Mouse (Mus musculus): ENCODE measurements at regions not wholly inside any gene's neighbourhood (a gene's known extent, or its start where the extent isn't known, plus 50 kb on each side); places are given as distances from the start of the nearest gene placed in this dataset.
"Not testable (repeated sequence)": the region's sequence is repeated elsewhere in the genome, so short reads cannot be mapped to it uniquely, and the experiment has no call there.

GRCm38 (mm10) chr8:126081279-126081678, 86.3 kb downstream of the Kcnk1 start:
- Histone ChIP-seq H3K4me1 (replicated peaks) (peaks cover 5% of the 10 kb centered on the region; the same call in 1 of the 2 replicates), H3K9me3 (no peaks in the 10 kb centered on the region), H3K27me3 (no peaks in the 10 kb centered on the region), H3K4me3 (no peak overlapping the region), H3K27ac (replicated peaks) (no peak overlapping the region), H3K4me2 (no peak overlapping the region), H3K9ac (no peak overlapping the region), H3K36me3 (no peaks in the 10 kb centered on the region)
- ATAC-seq (ENCODE audit: low FRiP score, low read depth): no peak

GRCm38 (mm10) chr8:126082827-126083226, 87.9 kb downstream of the Kcnk1 start:
- 46% methylated on average over 1 of the region's 1 CpGs for WGBS
- Histone ChIP-seq H3K9ac (no peak overlapping the region), H3K4me2 (no peak overlapping the region), H3K4me3 (no peak overlapping the region), H3K9me3 (no peaks in the 10 kb centered on the region), H3K27ac (replicated peaks) (no peak overlapping the region), H3K27me3 (no peaks in the 10 kb centered on the region), H3K36me3 (no peaks in the 10 kb centered on the region), H3K4me1 (replicated peaks) (peaks cover 5% of the 10 kb centered on the region; the same call in 1 of the 2 replicates)
- no peak for ATAC-seq (ENCODE audit: low FRiP score, low read depth)

- no peak overlapping the region for H3K4me3 ChIP-seq
- no peak overlapping the region for H3K9ac ChIP-seq
- no peak overlapping the region for H3K4me2 ChIP-seq
- H3K27ac ChIP-seq (replicated peaks): no peak overlapping the region
- no peaks in the 10 kb centered on the region for H3K9me3 ChIP-seq
- H3K4me1 ChIP-seq (replicated peaks): no peaks in the 10 kb centered on the region
- no peaks in the 10 kb centered on the region for H3K27me3 ChIP-seq
- ATAC-seq (ENCODE audit: low FRiP score, low read depth): no peak
- WGBS: 70% methylated on average over 1 of the region's 1 CpGs
- H3K36me3 ChIP-seq: no peaks in the 10 kb centered on the region
Observed at GRCm38 (mm10) chr8:126090772-126091171, 95.8 kb downstream of the Kcnk1 start.

- Histone ChIP-seq H3K9ac (no peak overlapping the region), H3K36me3 (no peaks in the 10 kb centered on the region), H3K27me3 (no peaks in the 10 kb centered on the region), H3K4me1 (replicated peaks) (no peaks in the 10 kb centered on the region), H3K4me3 (no peak overlapping the region), H3K9me3 (no peaks in the 10 kb centered on the region), H3K4me2 (no peak overlapping the region), H3K27ac (replicated peaks) (no peak overlapping the region)
- 83% methylated on average over 2 of the region's 2 CpGs for WGBS
- no peak for ATAC-seq (ENCODE audit: low FRiP score, low read depth)
Observed at GRCm38 (mm10) chr8:126094005-126094404, 99.0 kb downstream of the Kcnk1 start.

- Histone ChIP-seq H3K4me2 (no peak overlapping the region), H3K27me3 (no peaks in the 10 kb centered on the region), H3K4me3 (no peak overlapping the region), H3K9me3 (no peaks in the 10 kb centered on the region), H3K36me3 (no peaks in the 10 kb centered on the region), H3K9ac (no peak overlapping the region), H3K27ac (replicated peaks) (no peak overlapping the region), H3K4me1 (replicated peaks) (no peaks in the 10 kb centered on the region)
- no peak for ATAC-seq (ENCODE audit: low FRiP score, low read depth)
- WGBS: 80% methylated on average over 6 of the region's 6 CpGs
Observed at GRCm38 (mm10) chr8:126096056-126096455, 101.1 kb downstream of the Kcnk1 start.

- no peaks in the 10 kb centered on the region for H3K9me3 ChIP-seq
- no peaks in the 10 kb centered on the region for H3K36me3 ChIP-seq
- no peaks in the 10 kb centered on the region for H3K4me1 ChIP-seq (replicated peaks)
- no peak overlapping the region for H3K4me2 ChIP-seq
- ATAC-seq (ENCODE audit: low FRiP score, low read depth): no peak
- H3K27me3 ChIP-seq: no peaks in the 10 kb centered on the region
- WGBS: 71% methylated on average over 9 of the region's 9 CpGs
- no peak overlapping the region for H3K4me3 ChIP-seq
- H3K27ac ChIP-seq (replicated peaks): no peak overlapping the region
- no peak overlapping the region for H3K9ac ChIP-seq
Observed at GRCm38 (mm10) chr8:126096636-126097170, 101.7 kb downstream of the Kcnk1 start.

GRCm38 (mm10) chr8:126098886-126099285, 103.9 kb downstream of the Kcnk1 start:
- no peak for ATAC-seq (ENCODE audit: low FRiP score, low read depth)
- Histone ChIP-seq H3K36me3 (no peaks in the 10 kb centered on the region), H3K27me3 (no peaks in the 10 kb centered on the region), H3K9ac (no peak overlapping the region), H3K4me1 (replicated peaks) (no peaks in the 10 kb centered on the region), H3K4me2 (no peak overlapping the region), H3K27ac (replicated peaks) (no peak overlapping the region), H3K9me3 (no peaks in the 10 kb centered on the region), H3K4me3 (no peak overlapping the region)
- 87% methylated on average over 6 of the region's 6 CpGs for WGBS

GRCm38 (mm10) chr8:126099889-126100288, 104.9 kb downstream of the Kcnk1 start:
- no peak overlapping the region for H3K27ac ChIP-seq (replicated peaks)
- no peak overlapping the region for H3K4me2 ChIP-seq
- H3K4me1 ChIP-seq (replicated peaks): no peaks in the 10 kb centered on the region
- no peaks in the 10 kb centered on the region for H3K36me3 ChIP-seq
- H3K9me3 ChIP-seq: no peaks in the 10 kb centered on the region
- WGBS: 72% methylated on average over 4 of the region's 4 CpGs
- ATAC-seq (ENCODE audit: low FRiP score, low read depth): no peak
- no peak overlapping the region for H3K4me3 ChIP-seq
- no peaks in the 10 kb centered on the region for H3K27me3 ChIP-seq
- H3K9ac ChIP-seq: no peak overlapping the region

- no peak overlapping the region for H3K4me2 ChIP-seq
- WGBS: 88% methylated on average over 3 of the region's 3 CpGs
Observed at GRCm38 (mm10) chr8:126105043-126105442, 110.1 kb downstream of the Kcnk1 start.

GRCm38 (mm10) chr8:126126041-126126440, 131.1 kb downstream of the Kcnk1 start:
- Histone ChIP-seq H3K36me3 (no peaks in the 10 kb centered on the region), H3K4me3 (no peak overlapping the region), H3K4me2 (no peak overlapping the region), H3K4me1 (replicated peaks) (no peaks in the 10 kb centered on the region), H3K27me3 (no peaks in the 10 kb centered on the region), H3K27ac (replicated peaks) (no peak overlapping the region), H3K9me3 (no peaks in the 10 kb centered on the region), H3K9ac (no peak overlapping the region)
- WGBS: 31% methylated on average over 6 of the region's 6 CpGs
- no peak for ATAC-seq (ENCODE audit: low FRiP score, low read depth)

More at GRCm38 (mm10) chr8:126105043-126105442, 110.1 kb downstream of the Kcnk1 start:
- ATAC-seq (ENCODE audit: low FRiP score, low read depth): no peak
- no peak overlapping the region for H3K27ac ChIP-seq (replicated peaks)
- H3K4me3 ChIP-seq: no peak overlapping the region
- no peaks in the 10 kb centered on the region for H3K9me3 ChIP-seq
- no peaks in the 10 kb centered on the region for H3K4me1 ChIP-seq (replicated peaks)
- H3K9ac ChIP-seq: no peak overlapping the region
- no peaks in the 10 kb centered on the region for H3K36me3 ChIP-seq
- H3K27me3 ChIP-seq: no peaks in the 10 kb centered on the region

- Histone ChIP-seq H3K4me1 (replicated peaks) (no peaks in the 10 kb centered on the region), H3K9me3 (no peaks in the 10 kb centered on the region), H3K27ac (replicated peaks) (no peak overlapping the region), H3K36me3 (no peaks in the 10 kb centered on the region), H3K4me2 (no peak overlapping the region), H3K4me3 (no peak overlapping the region), H3K27me3 (no peaks in the 10 kb centered on the region), H3K9ac (no peak overlapping the region)
- ATAC-seq (ENCODE audit: low FRiP score, low read depth): no peak
- 70% methylated on average over 4 of the region's 4 CpGs for WGBS
Observed at GRCm38 (mm10) chr8:126132076-126132475, 137.1 kb downstream of the Kcnk1 start.

GRCm38 (mm10) chr8:126132918-126133317, 137.9 kb downstream of the Kcnk1 start:
- not testable (repeated sequence) for H3K4me1 ChIP-seq (replicated peaks); H3K36me3 ChIP-seq; H3K9ac ChIP-seq; H3K27me3 ChIP-seq; H3K4me2 ChIP-seq; ATAC-seq (ENCODE audit: low FRiP score, low read depth); H3K4me3 ChIP-seq; H3K27ac ChIP-seq (replicated peaks); H3K9me3 ChIP-seq
- over 99% methylated on average over 4 of the region's 4 CpGs for WGBS

- H3K9me3 ChIP-seq: no peaks in the 10 kb centered on the region
- 86% methylated on average over 10 of the region's 10 CpGs for WGBS
- H3K36me3 ChIP-seq: no peaks in the 10 kb centered on the region
- no peak overlapping the region for H3K27ac ChIP-seq (replicated peaks)
- H3K27me3 ChIP-seq: peaks cover 10% of the 10 kb centered on the region; the same call in 1 of the 2 replicates
- H3K4me2 ChIP-seq: no peak overlapping the region
- no peak overlapping the region for H3K9ac ChIP-seq
- H3K4me3 ChIP-seq: no peak overlapping the region
- ATAC-seq (ENCODE audit: low FRiP score, low read depth): no peak
- H3K4me1 ChIP-seq (replicated peaks): peaks cover 8% of the 10 kb centered on the region
Observed at GRCm38 (mm10) chr8:126135100-126135499, 140.1 kb downstream of the Kcnk1 start.
